Mouse (Mus musculus) G1E (cell line): ENCODE results near the gene Ccdc12. TPM values are rescaled to one million over a fixed set of nuclear protein-coding genes. Genes with fewer than 3 reads are reported as not detected.

Experiments used
- ATAC-seq: 2 replicates; pipeline ENCODE4 v1.8.0; 2016; ENCODE audit warnings: mild to moderate bottlenecking; ENCODE audit not compliant: insufficient number of reproducible peaks, poor library complexity, low FRiP score, severe bottlenecking; ENCODE audit errors: extremely low read depth
- DNase-seq: peaks from one replicate; pipeline ENCODE4 v3.0.0; 2012; ENCODE audit warnings: low spot score
- H3K27me3 ChIP-seq: 2 replicates; pipeline ENCODE4 v1.6.1; 2012; ENCODE audit warnings: mild to moderate bottlenecking, low read length, inconsistent platforms; ENCODE audit not compliant: insufficient read depth
- H3K36me3 ChIP-seq: replicated peaks from 2 replicates; pipeline ENCODE3; 2012; ENCODE audit warnings: mild to moderate bottlenecking, inconsistent platforms
- H3K4me1 ChIP-seq: 2 replicates; pipeline ENCODE4 v1.6.1; 2012; ENCODE audit warnings: low read depth, low read length, inconsistent platforms, mixed read lengths; ENCODE audit not compliant: insufficient read depth
- H3K4me3 ChIP-seq: 2 replicates; pipeline ENCODE4 v1.5.1; 2012; ENCODE audit warnings: low read depth, mild to moderate bottlenecking, inconsistent platforms, low read length, moderate library complexity, mixed read lengths
- H3K9me3 ChIP-seq: replicated peaks from 2 replicates; pipeline ENCODE4 v1.6.1; 2012; ENCODE audit warnings: inconsistent platforms
- CTCF ChIP-seq: IDR thresholded peaks from 2 replicates; pipeline ENCODE4 v1.5.1; 2012; ENCODE audit warnings: low read depth, low read length, inconsistent platforms, mixed read lengths
- GATA1 ChIP-seq: IDR thresholded peaks from 2 replicates; pipeline ENCODE4 v1.6.1; 2012; ENCODE audit warnings: borderline replicate concordance, low read length, inconsistent platforms, mixed read lengths
- GATA2 ChIP-seq: IDR thresholded peaks from 2 replicates; pipeline ENCODE4 v1.6.1; 2012; ENCODE audit warnings: low read depth, low read length, inconsistent platforms, borderline replicate concordance
- POLR2AphosphoS5 ChIP-seq: IDR thresholded peaks from 2 replicates; pipeline ENCODE4 v1.6.1; 2012; ENCODE audit warnings: low read depth, low read length, inconsistent platforms; ENCODE audit not compliant: insufficient replicate concordance
- TAL1 ChIP-seq: conservative IDR thresholded peaks from 2 replicates; pipeline ENCODE4 v1.6.1; 2012; ENCODE audit warnings: low read depth, low read length, inconsistent platforms, mixed read lengths
- polyA plus RNA-seq: library from polyadenylated mRNA; stranded (reverse); fragments of >175 nt; gene quantifications from 2 replicates; pipeline ENCODE4 v1.2.3, GENCODE M21; 2012
- total RNA-seq, 2 experiments: library from RNA; stranded (forward) in 1 of 2; stranded (reverse) in 1 of 2; fragments of 200-1000 nt in 1 of 2; fragments of >200 nt in 1 of 2; fragmentation: Nextera tagmentation in 1 of 2; gene quantifications; 2 replicates each; pipeline ENCODE4 v1.2.3; 2014 to 2017

Gene Ccdc12
- total and polyA plus RNA-seq, 3 experiments: 36.2 to 331 (median 202) TPM

DNA sequence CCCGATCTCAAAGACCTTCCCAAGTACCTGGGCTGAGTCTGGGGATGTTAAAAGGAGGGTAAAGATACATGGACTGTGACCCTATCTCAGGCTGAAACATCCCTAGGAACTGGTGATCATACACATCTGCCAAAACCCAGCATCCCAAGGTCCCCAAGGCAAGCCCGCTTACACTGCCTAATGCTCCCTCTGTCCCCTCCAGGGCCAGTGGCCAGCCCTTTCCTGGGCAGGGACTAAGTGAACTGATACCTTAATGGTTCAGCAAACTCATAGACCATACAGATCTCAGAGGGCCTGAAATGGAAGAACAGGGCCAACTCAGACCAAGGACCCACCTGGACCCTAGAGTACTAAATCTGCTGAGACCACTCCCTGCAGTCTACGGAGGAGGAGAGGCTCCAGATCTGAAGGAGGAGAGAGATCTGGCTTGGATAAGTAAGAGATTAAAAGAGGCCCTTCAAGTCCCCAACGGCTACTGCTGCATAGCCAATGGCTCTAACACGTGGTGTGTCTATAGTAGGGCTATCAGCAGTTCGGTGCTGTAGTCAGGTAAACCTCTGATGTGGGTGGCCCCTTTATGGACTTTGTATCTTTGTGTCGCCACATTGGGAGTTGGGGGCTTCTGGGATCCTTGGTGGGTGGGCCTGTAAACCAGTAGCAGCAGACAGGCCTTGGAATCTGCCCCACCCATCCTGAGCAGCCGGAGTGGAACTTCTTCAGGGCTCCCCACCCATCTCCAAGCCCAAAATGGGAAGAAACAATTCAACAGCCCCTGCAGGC is 32.7 kb upstream of the Ccdc12 start:
- Histone ChIP-seq H3K27me3 (no peaks in the 10 kb centered on the region), H3K4me3 (peak overlapping the region; percentile 68; the same call in 1 of the 2 replicates)
- DNase-seq: no peak

DNA sequence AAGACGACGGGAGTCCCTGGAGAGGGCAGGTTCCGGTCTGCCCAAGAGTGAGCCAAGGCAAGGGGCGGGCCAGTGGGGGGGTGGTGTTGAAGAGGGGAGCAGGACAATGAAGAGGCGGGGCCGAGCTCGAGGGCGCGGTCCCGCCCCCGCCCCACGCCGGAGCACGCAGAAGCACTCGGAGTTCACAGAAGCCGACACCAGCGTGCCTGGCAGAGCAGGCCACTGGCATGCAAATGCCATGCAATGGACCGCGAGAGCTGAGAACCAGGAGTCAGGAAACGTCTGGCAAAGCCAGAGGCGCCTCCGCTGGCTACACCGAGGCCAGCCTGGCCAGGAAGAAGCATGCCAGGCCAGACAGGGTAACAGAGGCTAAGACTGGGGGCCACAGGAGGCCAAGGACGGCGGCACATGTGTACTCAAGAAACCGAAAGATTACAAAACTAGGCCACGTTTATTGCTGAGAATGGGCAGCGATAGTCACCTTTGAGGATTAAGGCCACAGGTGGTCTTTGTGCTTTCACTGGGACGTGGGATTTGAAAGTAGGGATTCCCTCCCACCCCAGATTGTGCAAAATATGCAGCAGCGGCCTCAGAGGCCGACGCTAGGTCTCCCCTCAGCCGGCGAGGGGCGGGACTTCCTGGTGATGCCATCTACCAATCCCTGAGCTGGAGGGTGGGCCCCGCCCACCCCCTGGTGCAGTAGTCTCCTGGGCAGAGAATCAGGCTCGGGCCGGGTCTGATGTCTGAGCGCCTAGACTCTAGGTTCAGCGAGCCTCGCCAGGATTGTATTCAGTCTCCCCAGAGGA is 31.7 kb upstream of the Ccdc12 start, which contains the start of gene Nradd:
Nradd (minus strand) TSS at position 92 of the 806 bp plus-strand sequence.
- Histone ChIP-seq H3K9me3 (no peaks in the 10 kb centered on the region), H3K4me3 (peak within 1 kb of the TSS; percentile 68), H3K27me3 (no peaks in the 10 kb centered on the region), H3K4me1 (peaks cover 31% of the 10 kb centered on the region), H3K36me3 (peaks cover 100% of the 10 kb centered on the region)
- DNase-seq: peak; percentile 62
- ATAC-seq: peak; percentile 73
- no peak for TF ChIP-seq POLR2AphosphoS5
- no peak for TF ChIP-seq TAL1
- no peak for TF ChIP-seq CTCF
- no peak for TF ChIP-seq GATA2
- TF ChIP-seq GATA1: no peak

More for the DNA sequence above, 32.7 kb upstream of the Ccdc12 start:
- H3K36me3 ChIP-seq: peaks cover 100% of the 10 kb centered on the region
- ATAC-seq: no peak
- no peaks in the 10 kb centered on the region for H3K9me3 ChIP-seq
- peaks cover 31% of the 10 kb centered on the region for H3K4me1 ChIP-seq
- no peak for TF ChIP-seq POLR2AphosphoS5
- TF ChIP-seq TAL1: no peak
- no peak for TF ChIP-seq CTCF
- TF ChIP-seq GATA1: no peak
- TF ChIP-seq GATA2: no peak

DNA sequence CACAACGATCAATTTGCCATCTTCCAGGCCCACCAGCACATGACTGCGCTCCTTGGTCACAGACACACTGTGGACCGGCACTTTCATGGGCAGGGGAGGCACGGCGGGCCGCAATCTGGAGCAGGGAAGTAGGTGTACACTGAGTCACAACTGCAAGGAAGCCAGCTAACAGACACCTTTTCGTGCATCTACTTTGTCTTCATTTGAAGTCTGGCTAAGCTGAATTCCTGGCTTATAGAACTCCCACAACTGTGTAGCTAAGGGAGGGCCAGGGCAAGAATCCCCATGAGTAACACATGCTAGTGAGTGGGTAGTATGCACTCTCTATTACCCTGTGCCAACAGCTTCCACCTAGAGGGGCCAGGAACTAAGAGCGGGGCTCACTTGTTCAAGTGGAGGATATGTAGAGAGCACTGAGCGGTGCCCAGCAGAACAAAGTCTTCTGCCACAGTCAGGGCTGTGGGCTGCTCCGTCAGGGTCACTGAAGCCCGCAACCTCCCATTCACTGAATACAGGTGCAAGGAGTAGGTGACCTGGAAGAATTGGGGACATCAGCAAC is 30.9 kb upstream of the Ccdc12 start:
- Histone ChIP-seq H3K4me1 (peaks cover 31% of the 10 kb centered on the region), H3K36me3 (peaks cover 100% of the 10 kb centered on the region), H3K27me3 (no peaks in the 10 kb centered on the region), H3K4me3 (peak overlapping the region; percentile 68; the same call in 1 of the 2 replicates), H3K9me3 (no peaks in the 10 kb centered on the region)
- DNase-seq: no peak
- no peak for TF ChIP-seq TAL1
- TF ChIP-seq POLR2AphosphoS5: no peak
- TF ChIP-seq CTCF: no peak
- TF ChIP-seq GATA1: no peak
- TF ChIP-seq GATA2: no peak
- ATAC-seq: no peak

DNA sequence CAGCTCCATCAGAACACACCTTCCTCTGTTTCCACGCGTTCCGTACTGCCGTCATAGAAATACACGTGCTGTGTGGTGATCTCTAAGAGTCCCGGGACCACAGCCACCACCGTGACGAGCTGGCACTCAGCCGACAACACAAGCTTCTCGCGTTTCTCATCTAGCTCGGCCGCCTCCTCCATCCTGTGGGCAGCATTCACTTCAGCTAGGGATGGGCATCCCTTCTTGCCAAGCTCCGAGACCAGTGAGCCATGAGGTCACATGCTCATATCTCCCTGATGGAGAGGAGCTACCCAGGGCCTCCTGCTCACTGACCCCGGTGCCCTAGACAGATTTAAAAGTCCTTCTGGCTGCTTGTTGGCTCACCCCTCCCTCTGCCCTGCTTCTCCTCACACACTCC is 26.1 kb upstream of the Ccdc12 start:
- TF ChIP-seq CTCF: no peak
- TF ChIP-seq TAL1: no peak
- TF ChIP-seq GATA2: no peak
- no peak for TF ChIP-seq POLR2AphosphoS5
- TF ChIP-seq GATA1: no peak
- Histone ChIP-seq H3K4me1 (peaks cover 6% of the 10 kb centered on the region), H3K4me3 (no peak overlapping the region), H3K9me3 (no peaks in the 10 kb centered on the region), H3K36me3 (peaks cover 100% of the 10 kb centered on the region), H3K27me3 (no peaks in the 10 kb centered on the region)
- no peak for DNase-seq
- ATAC-seq: no peak

DNA sequence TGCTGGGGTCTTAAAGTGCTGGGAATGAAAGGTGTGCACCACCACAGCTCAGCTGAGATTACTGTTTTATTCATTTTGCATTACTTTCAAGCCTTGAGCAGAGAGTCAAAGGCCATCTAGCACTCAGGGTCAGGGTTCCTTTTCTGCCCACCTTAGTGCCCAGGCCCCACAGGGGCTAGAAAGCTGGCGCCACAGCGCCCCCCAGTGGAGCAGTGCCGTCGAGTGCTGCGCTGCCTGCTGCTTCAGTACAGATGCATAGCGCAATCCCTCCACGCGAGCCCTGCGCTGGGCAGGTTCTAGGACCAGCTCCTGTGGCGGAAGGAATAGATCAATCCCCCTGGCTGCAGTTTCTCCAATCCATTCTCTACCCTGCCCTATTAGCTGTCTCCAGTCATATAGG is 25.1 kb upstream of the Ccdc12 start:
- Histone ChIP-seq H3K4me3 (no peak overlapping the region), H3K27me3 (no peaks in the 10 kb centered on the region), H3K4me1 (peaks cover 6% of the 10 kb centered on the region), H3K9me3 (no peaks in the 10 kb centered on the region), H3K36me3 (peaks cover 100% of the 10 kb centered on the region)
- DNase-seq (no peak), ATAC-seq (no peak)
- TF ChIP-seq CTCF (peak; percentile 53), GATA1 (no peak), POLR2AphosphoS5 (no peak), GATA2 (no peak)

DNA sequence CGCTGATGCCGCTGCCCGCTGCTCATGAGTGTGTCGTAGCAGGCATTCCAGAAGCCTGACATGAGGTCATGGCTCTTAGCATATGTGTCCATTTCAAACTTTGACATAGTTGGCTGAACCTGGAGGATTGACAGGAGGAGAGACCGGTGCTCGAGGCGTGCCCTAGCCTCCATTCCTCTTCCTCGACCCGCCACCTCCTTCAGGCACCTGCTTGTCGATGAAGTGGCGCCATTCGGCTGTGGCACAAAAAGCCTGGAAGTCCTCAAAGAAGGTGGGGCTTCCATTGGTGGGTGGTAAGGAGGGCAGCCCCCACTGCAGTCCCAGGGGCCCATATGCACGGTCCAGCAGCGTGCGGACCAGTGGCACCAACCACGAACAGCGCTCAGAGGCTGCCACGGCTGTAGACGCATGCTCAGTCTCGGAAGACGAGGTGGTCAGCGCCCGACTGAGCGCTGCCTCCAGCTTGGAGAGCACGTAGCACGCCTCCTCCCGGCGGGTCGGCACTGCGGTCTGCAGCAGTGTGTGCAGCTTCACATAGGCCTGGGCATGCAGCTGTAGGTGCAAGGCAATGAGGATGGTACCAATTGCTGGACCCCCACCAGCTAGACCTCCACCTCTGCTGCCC is 24.5 kb upstream of the Ccdc12 start:
- peaks cover 100% of the 10 kb centered on the region for H3K36me3 ChIP-seq
- H3K9me3 ChIP-seq: no peaks in the 10 kb centered on the region
- ATAC-seq (no peak), DNase-seq (no peak)
- no peak overlapping the region for H3K4me3 ChIP-seq
- H3K27me3 ChIP-seq: no peaks in the 10 kb centered on the region
- no peak for TF ChIP-seq POLR2AphosphoS5
- no peak for TF ChIP-seq TAL1
- TF ChIP-seq GATA1: no peak
- TF ChIP-seq GATA2: no peak
- TF ChIP-seq CTCF: no peak; the same call in 1 of the 2 replicates
- H3K4me1 ChIP-seq: peaks cover 6% of the 10 kb centered on the region
